Mouse (Mus musculus): ENCODE results near the gene Ulk3.

The Ulk3 gene

GRCm38 (mm10) chr9:57568500-57568899 is 20.8 kb upstream of the Ulk3 start:
- no peak for DNase-seq (ENCODE audit: low spot score)

DNA sequence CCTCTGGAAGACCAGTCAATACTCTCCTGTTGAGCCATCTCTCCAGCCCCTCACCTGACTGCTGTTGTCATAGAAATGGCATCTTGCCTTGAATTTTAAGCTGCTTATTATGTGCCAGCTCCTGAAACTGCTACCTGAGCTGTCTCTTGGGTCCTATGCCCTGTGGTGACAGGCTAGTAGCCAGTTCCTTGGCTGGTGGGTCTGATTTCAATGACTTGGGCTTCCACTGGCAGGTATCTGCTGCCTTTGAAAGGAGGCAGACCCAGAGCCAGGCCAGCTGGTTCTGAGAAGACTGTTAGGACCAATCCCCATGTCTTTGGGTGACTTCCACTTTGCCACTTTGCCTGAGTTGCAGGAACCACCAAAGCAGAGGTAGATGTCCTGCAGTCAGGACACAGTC is 14.9 kb upstream of the Ulk3 start:
- no peak for DNase-seq (ENCODE audit: low spot score)

GRCm38 (mm10) chr9:57575577-57575976 is 13.7 kb upstream of the Ulk3 start:
- no peak for DNase-seq (ENCODE audit: low spot score)

- DNase-seq (ENCODE audit: low spot score) = no peak
These were observed 12.0 kb upstream of the Ulk3 start for GRCm38 (mm10) chr9:57577144-57577849.

GRCm38 (mm10) chr9:57584991-57585390 is 4.3 kb upstream of the Ulk3 start:
- no peak for DNase-seq (ENCODE audit: low spot score)

DNA sequence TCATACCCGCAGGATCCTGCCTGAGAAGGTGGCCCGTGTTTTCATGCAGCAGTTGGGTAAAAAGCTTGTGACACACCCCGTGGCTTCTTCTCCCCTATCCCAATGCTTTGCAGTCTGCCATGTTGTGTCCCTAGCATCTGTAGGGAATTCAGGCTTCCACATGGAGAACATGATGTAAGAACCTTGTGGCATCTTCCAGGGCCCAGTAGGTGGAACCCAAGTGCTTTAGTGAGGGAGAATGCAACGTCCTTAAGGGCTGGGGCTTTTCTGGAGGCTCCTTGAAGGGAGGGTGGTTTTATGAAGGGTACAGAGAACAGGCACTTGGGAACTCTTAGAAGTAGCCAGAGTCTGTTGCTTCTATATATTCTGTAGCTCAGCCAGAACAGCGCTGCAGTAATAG is 1.5 kb downstream of the Ulk3 start:
- DNase-seq (ENCODE audit: low spot score) = no peak

DNA sequence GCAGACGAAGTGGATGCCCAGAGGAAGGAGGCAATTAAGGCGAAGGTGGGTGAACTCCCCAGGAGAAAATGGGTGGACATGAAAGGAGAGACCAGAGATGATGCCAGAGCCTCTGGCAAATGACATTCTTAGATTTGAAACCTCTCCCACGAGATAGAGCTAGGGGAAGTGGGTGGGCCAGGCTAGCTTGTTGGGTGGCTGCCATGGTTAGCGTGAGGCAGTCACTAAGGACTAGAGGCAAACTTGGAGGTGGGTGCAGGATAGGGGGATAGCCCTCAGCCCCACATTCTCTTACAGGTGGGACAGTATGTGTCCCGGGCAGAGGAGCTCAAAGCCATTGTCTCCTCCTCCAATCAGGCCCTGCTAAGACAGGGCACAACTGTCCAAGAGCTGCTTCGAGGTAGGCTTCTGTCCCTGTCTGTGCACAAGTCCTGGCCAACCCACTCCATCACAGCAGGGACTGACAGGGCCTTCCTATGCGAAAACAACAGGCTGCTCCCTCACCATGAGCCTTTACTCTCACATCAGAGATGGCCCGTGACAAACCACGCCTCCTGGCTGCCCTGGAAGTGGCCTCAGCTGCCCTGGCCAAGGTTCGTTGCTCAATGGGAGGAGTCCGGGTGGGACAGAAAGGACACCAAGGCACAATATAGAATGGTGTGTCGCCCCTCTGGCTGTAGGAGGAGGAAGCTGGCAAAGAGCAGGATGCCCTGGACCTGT is 4.4 kb downstream of the Ulk3 start:
- no peak for DNase-seq (ENCODE audit: low spot score)

- no peak for DNase-seq (ENCODE audit: low spot score)
These were observed 4.9 kb downstream of the Ulk3 start for GRCm38 (mm10) chr9:57594174-57594509.

GRCm38 (mm10) chr9:57597265-57597664 is 8.0 kb downstream of the Ulk3 start:
- DNase-seq (ENCODE audit: low spot score) = no peak

DNA sequence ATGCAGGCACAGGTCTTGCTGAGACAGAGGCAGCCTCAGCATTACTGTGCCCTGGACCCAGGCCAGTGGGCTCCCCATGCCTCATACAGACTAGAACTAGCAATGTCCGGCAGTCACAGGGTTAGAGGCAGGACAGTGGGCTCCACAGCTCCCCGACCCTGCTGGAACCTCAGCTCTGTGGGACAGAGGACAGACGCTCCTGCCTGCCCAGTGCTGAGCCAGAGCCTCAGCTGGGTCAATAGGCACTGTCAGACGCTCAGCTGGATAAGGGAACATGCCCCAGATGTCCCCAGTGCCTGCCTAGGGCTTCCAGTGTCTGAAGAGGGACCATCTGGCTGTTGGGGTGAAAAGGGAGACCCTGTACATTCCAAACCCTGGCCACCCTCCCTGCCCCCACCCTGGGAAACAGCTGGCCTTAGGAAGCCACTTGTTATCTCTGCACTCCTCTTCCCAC is 8.7 kb downstream of the Ulk3 start:
- no peak for DNase-seq (ENCODE audit: low spot score)

DNA sequence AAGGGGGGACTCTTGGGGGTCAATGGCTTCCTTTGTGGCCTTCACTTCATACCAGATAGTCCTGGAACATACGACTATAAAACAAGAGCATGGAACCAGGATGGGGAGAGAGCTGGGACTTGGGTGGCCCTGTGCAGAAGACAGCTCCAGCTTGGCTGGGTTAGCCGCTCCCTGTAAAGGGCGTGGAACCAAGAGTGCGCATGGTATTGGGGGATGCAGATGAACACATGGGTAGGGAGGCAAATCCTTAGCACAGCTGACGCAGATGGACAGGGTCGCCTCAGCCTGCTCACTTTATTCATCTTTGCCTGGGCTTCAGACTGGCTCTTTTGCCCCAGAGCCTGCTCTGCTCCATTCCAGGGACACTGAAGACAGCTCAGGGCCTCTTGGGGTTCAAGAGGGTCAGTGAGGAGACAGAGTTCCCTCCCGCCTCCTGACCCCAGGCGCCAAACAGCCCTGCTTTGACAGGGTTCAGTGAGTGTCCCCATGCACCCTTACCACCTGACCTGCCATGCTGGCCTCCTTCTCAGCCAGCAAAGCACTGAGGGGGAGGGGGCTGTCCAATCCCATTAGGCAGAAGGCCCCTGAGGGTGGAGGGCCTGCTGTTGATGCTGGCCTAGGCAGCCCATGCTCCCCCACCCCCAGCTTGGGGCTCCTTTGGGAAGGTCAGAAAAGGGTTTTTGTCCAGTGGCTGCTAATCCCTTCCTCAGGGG is 9.8 kb downstream of the Ulk3 start:
- DNase-seq (ENCODE audit: low spot score) = no peak

DNA sequence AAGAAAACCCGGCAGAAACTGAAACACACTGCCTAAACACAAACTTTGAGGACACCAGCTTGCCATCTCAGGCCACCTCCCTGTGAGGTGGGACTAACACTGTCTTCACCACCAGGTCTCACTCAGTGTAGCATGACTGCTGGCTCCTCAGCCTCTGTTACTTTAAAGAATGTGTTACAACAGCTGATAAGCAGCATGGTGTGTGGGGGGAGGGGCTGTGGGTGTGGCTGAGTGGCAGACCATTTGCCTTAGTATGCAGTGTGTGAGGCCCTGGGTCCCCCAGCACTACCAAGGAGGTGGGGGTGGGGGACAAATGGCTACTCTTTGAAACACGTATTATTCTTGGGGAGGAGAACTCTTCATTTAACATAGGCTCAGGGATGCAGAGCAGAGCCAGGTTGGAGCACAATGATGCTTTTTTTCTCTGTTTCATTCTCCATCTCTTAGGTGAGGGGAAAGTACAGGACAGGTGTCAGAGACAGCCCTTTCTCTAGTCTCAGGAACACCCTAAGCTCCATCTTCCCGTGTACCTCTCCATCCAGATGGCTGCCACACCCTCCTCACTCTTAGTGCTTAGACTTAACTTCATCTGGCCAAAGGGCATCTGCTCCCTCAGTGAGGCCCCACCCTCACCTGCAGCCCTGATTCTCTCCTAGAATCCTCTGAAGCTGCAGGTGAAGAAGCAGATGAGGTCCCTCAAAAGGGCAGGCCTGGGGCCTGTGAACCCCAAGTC is 11.5 kb downstream of the Ulk3 start:
- DNase-seq (ENCODE audit: low spot score) = no peak

- no peak for DNase-seq (ENCODE audit: low spot score)
These were observed 12.1 kb downstream of the Ulk3 start for GRCm38 (mm10) chr9:57601353-57601706.

DNA sequence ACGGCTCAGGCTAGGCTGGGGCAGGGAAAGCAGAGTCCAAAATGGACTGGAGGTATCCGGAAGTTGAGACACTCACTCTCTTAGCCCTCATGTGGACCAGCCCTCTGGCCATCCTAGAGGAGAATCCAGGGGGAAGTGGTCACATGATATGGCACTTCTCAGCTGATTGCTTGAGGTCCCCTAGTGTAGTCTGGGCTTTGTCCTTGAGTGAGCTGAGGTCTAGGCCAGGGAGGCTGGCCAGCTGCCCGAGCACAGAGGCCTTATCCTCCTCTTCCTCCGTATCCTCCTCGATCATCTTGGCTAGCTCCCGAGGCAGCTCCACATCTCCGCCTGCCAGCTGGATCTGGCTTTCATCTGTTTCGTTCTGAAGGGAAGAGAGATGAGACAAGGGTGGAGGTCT is 12.8 kb downstream of the Ulk3 start:
- DNase-seq (ENCODE audit: low spot score) = no peak

DNA sequence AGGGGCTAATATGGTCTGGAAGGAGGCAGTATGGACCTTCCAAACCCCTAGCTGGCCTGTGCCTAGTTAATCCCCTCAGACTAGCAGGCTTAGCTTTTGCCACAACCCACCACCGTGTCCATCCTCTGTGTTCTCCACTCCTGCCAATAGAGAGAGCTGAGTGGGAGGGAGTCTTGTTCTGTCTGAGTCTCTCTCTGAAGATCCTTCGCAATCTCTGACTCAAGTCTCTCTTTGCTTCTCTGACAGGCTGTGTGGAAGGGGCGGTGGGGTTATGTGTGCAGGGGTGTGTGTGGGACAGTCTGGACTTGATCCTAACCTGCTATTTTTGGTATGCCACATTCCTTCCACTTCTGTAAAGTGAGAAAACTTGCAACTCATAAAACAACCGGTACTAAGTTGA is 15.6 kb downstream of the Ulk3 start:
- no peak for DNase-seq (ENCODE audit: low spot score)

DNA sequence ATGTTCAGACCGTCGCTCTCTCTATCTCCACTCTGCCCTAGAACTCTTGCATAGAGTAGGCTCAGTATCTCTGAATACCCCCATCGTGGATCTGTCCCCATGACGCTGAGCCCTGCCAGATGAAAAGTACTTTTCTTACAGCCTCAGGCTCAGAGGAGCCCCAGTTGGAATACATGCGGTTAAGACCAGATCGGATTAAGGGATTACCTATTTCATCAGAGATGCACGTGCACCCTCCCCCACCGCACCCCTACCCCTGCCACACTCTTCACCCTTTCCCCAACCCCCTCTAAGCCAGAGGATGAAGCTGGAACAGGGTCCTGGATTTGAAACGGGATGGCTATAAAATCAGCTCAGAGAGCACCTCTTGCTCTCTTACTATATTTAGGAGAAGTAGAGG is 16.3 kb downstream of the Ulk3 start:
- DNase-seq (ENCODE audit: low spot score) = no peak

DNA sequence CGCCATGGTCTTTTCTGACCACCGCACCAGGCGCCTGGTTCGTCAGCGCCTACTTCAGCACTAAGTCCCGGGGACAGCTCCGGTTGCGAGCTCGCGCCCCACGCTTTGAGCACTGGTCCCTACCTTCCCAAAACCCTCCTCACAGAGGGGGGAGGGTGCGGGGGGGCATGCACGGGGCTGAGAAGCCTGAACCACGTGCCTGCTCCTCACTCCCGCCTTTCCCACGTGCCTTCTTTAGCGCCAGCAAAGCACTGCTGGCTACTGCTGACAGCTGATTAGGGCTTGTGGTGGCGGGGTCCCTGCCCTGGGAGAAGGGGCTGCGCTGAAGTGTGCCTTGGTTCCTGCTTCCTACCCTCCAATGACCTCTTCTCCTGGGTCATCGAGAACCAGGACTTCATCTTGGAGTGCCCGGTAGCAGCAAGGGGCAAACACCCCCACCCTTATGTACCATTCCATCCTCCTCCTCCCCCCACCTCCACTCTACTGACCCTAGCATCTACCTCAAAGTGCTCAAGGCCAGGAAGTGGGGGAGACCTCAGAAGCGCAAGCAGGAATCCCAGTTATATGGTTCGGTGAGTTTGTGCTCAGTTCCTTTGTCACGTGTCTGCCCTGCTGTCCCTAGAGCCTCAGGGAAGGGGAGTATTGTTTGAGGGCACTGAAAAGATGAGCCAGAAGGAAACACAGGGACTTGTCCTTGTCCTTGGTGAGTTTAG is 17.0 kb downstream of the Ulk3 start, which contains the start of gene Cplx3:
Cplx3 (minus strand) TSS at position 143 of the 713 bp plus-strand sequence.
- DNase-seq (ENCODE audit: low spot score) = no peak

- DNase-seq (ENCODE audit: low spot score) = no peak
These were observed 20.6 kb downstream of the Ulk3 start for GRCm38 (mm10) chr9:57609803-57610202.

GRCm38 (mm10) chr9:57610359-57610826 is 21.1 kb downstream of the Ulk3 start:
- no peak for DNase-seq (ENCODE audit: low spot score)

DNA sequence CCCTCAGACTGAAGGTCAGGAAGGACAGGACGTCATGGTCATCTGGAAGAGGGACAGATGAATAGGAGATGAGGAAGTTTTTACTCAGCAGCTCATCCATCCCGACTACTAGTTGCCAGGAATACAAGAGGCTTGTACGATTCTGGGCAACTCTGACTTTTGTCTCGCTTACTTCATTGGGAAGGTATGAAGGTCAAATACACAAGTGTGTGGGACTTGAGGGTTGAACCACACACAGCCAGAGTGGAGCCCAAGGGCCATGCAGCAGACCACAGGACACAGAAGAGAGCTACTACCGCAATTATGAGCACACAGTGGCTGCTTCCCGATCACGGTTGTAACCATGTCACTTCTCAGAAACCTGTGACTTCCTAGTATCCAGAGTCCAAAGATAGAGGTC is 23.3 kb downstream of the Ulk3 start:
- DNase-seq (ENCODE audit: low spot score) = no peak

DNA sequence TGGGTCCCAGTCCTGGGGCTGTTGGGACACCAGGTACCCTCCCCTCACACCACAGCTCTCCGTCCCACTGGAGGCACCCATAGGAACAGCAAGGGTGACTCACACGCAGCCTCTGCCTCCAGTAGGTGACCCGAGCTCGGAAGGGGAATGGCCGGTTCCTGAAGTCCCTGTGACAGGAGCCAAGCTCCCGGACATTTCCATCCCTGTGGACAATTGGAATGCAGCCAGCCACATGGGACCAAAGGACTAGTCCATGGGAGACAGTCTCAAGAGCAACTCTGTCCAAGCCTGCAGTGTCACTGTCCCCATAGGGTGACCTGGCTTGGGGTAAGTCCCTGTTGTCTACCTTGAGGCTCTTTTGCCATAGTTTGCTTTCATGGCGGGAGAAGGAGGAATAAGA is 24.7 kb downstream of the Ulk3 start:
- DNase-seq (ENCODE audit: low spot score) = no peak

DNA sequence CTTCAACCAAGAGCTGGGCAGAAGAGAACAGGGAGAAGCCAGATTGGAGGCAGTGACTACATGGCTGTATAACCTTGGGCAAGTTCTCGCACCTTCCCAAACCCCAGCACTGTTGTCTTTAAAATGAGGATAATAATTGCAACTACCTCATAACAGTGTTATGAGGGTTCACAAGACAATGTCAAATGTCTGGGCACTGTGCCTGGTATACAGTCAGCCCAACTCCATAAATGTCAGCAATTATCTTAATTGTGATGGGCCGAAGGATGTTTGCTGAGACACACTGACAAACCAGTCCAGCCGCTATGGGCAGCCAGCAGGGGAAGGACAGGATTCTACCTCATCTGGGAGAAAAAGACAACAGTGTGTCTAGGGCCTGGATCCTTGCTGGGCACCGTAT is 25.5 kb downstream of the Ulk3 start:
- no peak for DNase-seq (ENCODE audit: low spot score)

Measured in urinary bladder, postnatal 10 days (tissue).